Mouse (Mus musculus) MEL (cell line): Measurements from ENCODE around the gene Pdzd9. TPM values are rescaled to one million over a fixed set of nuclear protein-coding genes. Genes with fewer than 3 reads are reported as not detected.

ENCODE experiments used
- DNase-seq: peaks from one replicate; pipeline ENCODE4 v3.0.0; 2011; ENCODE audit warnings: low read depth, low spot score
- H3K27ac ChIP-seq: 2 replicates; pipeline ENCODE4 v1.5.1; 2012; ENCODE audit warnings: low read depth, mild to moderate bottlenecking, control low read depth, low read length, moderate library complexity; ENCODE audit not compliant: control insufficient read depth
- H3K27me3 ChIP-seq, 2 experiments: fragments of 150-350 bp in 1 of 2; sonication (generic) in 1 of 2; 2 replicates each; pipeline ENCODE4 v1.6.1; 2012; ENCODE audit warnings: low read length in 2 of 2, mild to moderate bottlenecking in 2 of 2, improper control_type of control experiment in 1 of 2, moderate library complexity in 1 of 2; ENCODE audit not compliant: insufficient read depth in 2 of 2, control insufficient read depth in 1 of 2
- H3K36me3 ChIP-seq, 2 experiments: 2 replicates each; pipeline ENCODE4 v1.6.1; 2012 to 2014; ENCODE audit warnings: low read length in 2 of 2, improper control_type of control experiment in 1 of 2, inconsistent platforms in 1 of 2, mild to moderate bottlenecking in 1 of 2; ENCODE audit not compliant: insufficient read depth in 2 of 2, control insufficient read depth in 1 of 2
- H3K4me1 ChIP-seq, 2 experiments: fragments of 150-350 bp in 1 of 2; sonication (generic) in 1 of 2; 2 replicates each; pipeline ENCODE4 v1.6.1; 2012; ENCODE audit warnings: low read length in 2 of 2, improper control_type of control experiment in 1 of 2, mild to moderate bottlenecking in 1 of 2; ENCODE audit not compliant: insufficient read depth in 2 of 2, control insufficient read depth in 1 of 2
- H3K4me3 ChIP-seq, 2 experiments: fragments of 150-350 bp in 1 of 2; sonication (generic) in 1 of 2; 2 replicates each; pipeline ENCODE4 v1.5.1; 2012; ENCODE audit warnings: low read depth in 2 of 2, low read length in 2 of 2, mild to moderate bottlenecking in 2 of 2, moderate library complexity in 2 of 2, control low read depth in 1 of 2, improper control_type of control experiment in 1 of 2; ENCODE audit not compliant: control insufficient read depth in 1 of 2, insufficient read depth in 1 of 2
- H3K79me2 ChIP-seq: 2 replicates; pipeline ENCODE4 v1.6.1; 2012; ENCODE audit warnings: mild to moderate bottlenecking, low read length, moderate library complexity; ENCODE audit not compliant: control insufficient read depth, poor library complexity, insufficient read depth
- H3K9ac ChIP-seq: 2 replicates; pipeline ENCODE4 v1.6.1; 2012; ENCODE audit warnings: low read depth, mild to moderate bottlenecking, control low read depth, low read length, moderate library complexity; ENCODE audit not compliant: control insufficient read depth, poor library complexity, severe bottlenecking
- H3K9me3 ChIP-seq: fragments of 150-350 bp; sonication (generic); replicated peaks from 2 replicates; pipeline ENCODE4 v1.6.1; 2012; ENCODE audit warnings: mild to moderate bottlenecking, low read length, improper control_type of control experiment, moderate library complexity; ENCODE audit not compliant: insufficient read depth
- BHLHE40 ChIP-seq: IDR thresholded peaks from 2 replicates; pipeline ENCODE4 v1.6.1; 2012; ENCODE audit warnings: low read depth, mild to moderate bottlenecking, inconsistent platforms, low read length, improper control_type of control experiment, borderline replicate concordance
- CHD1 ChIP-seq: IDR thresholded peaks from 2 replicates; pipeline ENCODE4 v1.6.1; 2012; ENCODE audit warnings: low read depth, mild to moderate bottlenecking, inconsistent platforms, low read length, improper control_type of control experiment
- CTCF ChIP-seq, 3 experiments: IDR thresholded peaks in 2 of 3; conservative IDR thresholded peaks in 1 of 3; 2 replicates each; pipeline ENCODE4 v1.5.1; 2011 to 2012; ENCODE audit warnings: low read length in 3 of 3, low read depth in 2 of 3, mild to moderate bottlenecking in 2 of 3, improper control_type of control experiment in 1 of 3, inconsistent platforms in 1 of 3, mixed read lengths in 1 of 3, moderate library complexity in 1 of 3; ENCODE audit not compliant: control insufficient read depth in 1 of 3, insufficient read depth in 1 of 3, poor library complexity in 1 of 3, severe bottlenecking in 1 of 3
- E2F4 ChIP-seq: IDR thresholded peaks from 2 replicates; pipeline ENCODE4 v1.6.1; 2011; ENCODE audit warnings: low read depth, low read length, improper control_type of control experiment, borderline replicate concordance
- ELF1 ChIP-seq: IDR thresholded peaks from 2 replicates; pipeline ENCODE4 v1.6.1; 2014; ENCODE audit warnings: low read depth, mild to moderate bottlenecking, inconsistent platforms, low read length, improper control_type of control experiment, moderate library complexity
- EP300 ChIP-seq, 2 experiments: IDR thresholded peaks; 2 replicates each; pipeline ENCODE4 v1.6.1; 2011; ENCODE audit warnings: improper control_type of control experiment in 2 of 2, low read length in 2 of 2, low read depth in 1 of 2, mild to moderate bottlenecking in 1 of 2
- ETS1 ChIP-seq: IDR thresholded peaks from 2 replicates; pipeline ENCODE4 v1.6.1; 2012; ENCODE audit warnings: low read depth, mild to moderate bottlenecking, inconsistent platforms, low read length, improper control_type of control experiment, moderate library complexity
- GABPA ChIP-seq: IDR thresholded peaks from 2 replicates; pipeline ENCODE4 v1.6.1; 2012; ENCODE audit warnings: low read depth, mild to moderate bottlenecking, inconsistent platforms, low read length, improper control_type of control experiment, moderate library complexity
- GATA1 ChIP-seq: IDR thresholded peaks from 2 replicates; pipeline ENCODE4 v1.6.1; 2011; ENCODE audit warnings: low read depth, low read length, improper control_type of control experiment
- HCFC1 ChIP-seq: IDR thresholded peaks from 2 replicates; pipeline ENCODE4 v1.6.1; 2012; ENCODE audit warnings: low read depth, mild to moderate bottlenecking, inconsistent platforms, low read length, improper control_type of control experiment, moderate library complexity
- KAT2A ChIP-seq: conservative IDR thresholded peaks from 2 replicates; pipeline ENCODE4 v1.6.1; 2012; ENCODE audit warnings: low read depth, low read length, improper control_type of control experiment, inconsistent platforms
- MAFK ChIP-seq: IDR thresholded peaks from 2 replicates; pipeline ENCODE4 v1.6.1; 2011; ENCODE audit warnings: low read depth, mild to moderate bottlenecking, low read length, improper control_type of control experiment, borderline replicate concordance
- MAX ChIP-seq: IDR thresholded peaks from 2 replicates; pipeline ENCODE4 v1.6.1; 2011; ENCODE audit warnings: low read length, improper control_type of control experiment
- MAZ ChIP-seq: IDR thresholded peaks from 2 replicates; pipeline ENCODE4 v1.6.1; 2012; ENCODE audit warnings: low read depth, mild to moderate bottlenecking, inconsistent platforms, low read length, improper control_type of control experiment
- MEF2A ChIP-seq: IDR thresholded peaks from 2 replicates; pipeline ENCODE4 v1.6.1; 2014; ENCODE audit warnings: low read depth, mild to moderate bottlenecking, inconsistent platforms, low read length, improper control_type of control experiment; ENCODE audit not compliant: poor library complexity, insufficient replicate concordance, severe bottlenecking; ENCODE audit errors: extremely low read depth
- MXI1 ChIP-seq: IDR thresholded peaks from 2 replicates; pipeline ENCODE4 v1.6.1; 2011; ENCODE audit warnings: mild to moderate bottlenecking, low read depth, low read length, improper control_type of control experiment
- MYB ChIP-seq: IDR thresholded peaks from 2 replicates; pipeline ENCODE4 v1.6.1; 2011; ENCODE audit warnings: mild to moderate bottlenecking, low read depth, low read length, improper control_type of control experiment
- MYC ChIP-seq: IDR thresholded peaks from 2 replicates; pipeline ENCODE4 v1.6.1; 2011; ENCODE audit warnings: low read depth, mild to moderate bottlenecking, low read length, improper control_type of control experiment, moderate library complexity
- POLR2A ChIP-seq, 2 experiments: IDR thresholded peaks; 2 replicates each; pipeline ENCODE4 v1.6.1; 2011 to 2012; ENCODE audit warnings: low read length in 2 of 2, mild to moderate bottlenecking in 2 of 2, control low read depth in 1 of 2, improper control_type of control experiment in 1 of 2, low read depth in 1 of 2, moderate library complexity in 1 of 2; ENCODE audit not compliant: control insufficient read depth in 1 of 2, insufficient read depth in 1 of 2, poor library complexity in 1 of 2
- POLR2AphosphoS5 ChIP-seq: IDR thresholded peaks from 2 replicates; pipeline ENCODE4 v1.6.1; 2012; ENCODE audit warnings: low read depth, borderline replicate concordance, mild to moderate bottlenecking, inconsistent platforms, low read length, moderate library complexity, mixed read lengths
- RAD21 ChIP-seq: IDR thresholded peaks from 2 replicates; pipeline ENCODE4 v1.6.1; 2011; ENCODE audit warnings: mild to moderate bottlenecking, low read depth, low read length, improper control_type of control experiment
- RCOR1 ChIP-seq: IDR thresholded peaks from 2 replicates; pipeline ENCODE4 v1.6.1; 2012; ENCODE audit warnings: low read depth, mild to moderate bottlenecking, inconsistent platforms, low read length, improper control_type of control experiment
- SIN3A ChIP-seq: IDR thresholded peaks from 2 replicates; pipeline ENCODE4 v1.6.1; 2012; ENCODE audit warnings: low read length, improper control_type of control experiment, inconsistent platforms
- TAL1 ChIP-seq: IDR thresholded peaks from 2 replicates; pipeline ENCODE4 v1.6.1; 2012; ENCODE audit warnings: mild to moderate bottlenecking, inconsistent platforms, low read length, moderate library complexity, mixed read lengths
- TBP ChIP-seq: IDR thresholded peaks from 2 replicates; pipeline ENCODE4 v1.8.0; 2011; ENCODE audit warnings: low read depth, low read length, improper control_type of control experiment
- TCF12 ChIP-seq: IDR thresholded peaks from 2 replicates; pipeline ENCODE4 v1.6.1; 2014; ENCODE audit warnings: low read depth, mild to moderate bottlenecking, inconsistent platforms, low read length, improper control_type of control experiment, moderate library complexity
- UBTF ChIP-seq: IDR thresholded peaks from 2 replicates; pipeline ENCODE4 v1.6.1; 2012; ENCODE audit warnings: low read depth, mild to moderate bottlenecking, inconsistent platforms, low read length, improper control_type of control experiment, moderate library complexity, borderline replicate concordance; ENCODE audit not compliant: insufficient read depth
- USF1 ChIP-seq: IDR thresholded peaks from 2 replicates; pipeline ENCODE4 v1.6.1; 2014; ENCODE audit warnings: low read depth, mild to moderate bottlenecking, inconsistent platforms, low read length, improper control_type of control experiment, moderate library complexity
- ZKSCAN1 ChIP-seq: IDR thresholded peaks from 2 replicates; pipeline ENCODE4 v1.6.1; 2012; ENCODE audit warnings: low read depth, mild to moderate bottlenecking, inconsistent platforms, low read length, improper control_type of control experiment, moderate library complexity
- ZMIZ1 ChIP-seq: IDR thresholded peaks from 2 replicates; pipeline ENCODE4 v1.6.1; 2012; ENCODE audit warnings: low read depth, mild to moderate bottlenecking, inconsistent platforms, low read length, improper control_type of control experiment, moderate library complexity
- ZNF384 ChIP-seq: IDR thresholded peaks from 2 replicates; pipeline ENCODE4 v1.6.1; 2012; ENCODE audit warnings: low read depth, mild to moderate bottlenecking, inconsistent platforms, low read length, improper control_type of control experiment
- polyA plus RNA-seq, 2 experiments: library from polyadenylated mRNA; stranded (reverse) in 1 of 2; unstranded in 1 of 2; fragments of >175 nt in 1 of 2; fragments of >200 nt in 1 of 2; gene quantifications; 2 replicates each; pipeline versions ENCODE4 v1.2.1 to v1.2.4; 2012; ENCODE audit warnings: low replicate concordance in 2 of 2, low read depth in 1 of 2; ENCODE audit not compliant: insufficient read length in 2 of 2, insufficient read depth in 1 of 2, missing spikeins in 1 of 2
- total RNA-seq: library from RNA; depleted of rRNA; stranded (reverse); fragments of 300-350 nt; gene quantifications from 2 replicates; pipeline ENCODE4 v1.2.3, GENCODE M21; 2012

Gene Pdzd9
- total and polyA plus RNA-seq, 3 experiments = 0.31 to 0.92 TPM; not detected in 1

DNA sequence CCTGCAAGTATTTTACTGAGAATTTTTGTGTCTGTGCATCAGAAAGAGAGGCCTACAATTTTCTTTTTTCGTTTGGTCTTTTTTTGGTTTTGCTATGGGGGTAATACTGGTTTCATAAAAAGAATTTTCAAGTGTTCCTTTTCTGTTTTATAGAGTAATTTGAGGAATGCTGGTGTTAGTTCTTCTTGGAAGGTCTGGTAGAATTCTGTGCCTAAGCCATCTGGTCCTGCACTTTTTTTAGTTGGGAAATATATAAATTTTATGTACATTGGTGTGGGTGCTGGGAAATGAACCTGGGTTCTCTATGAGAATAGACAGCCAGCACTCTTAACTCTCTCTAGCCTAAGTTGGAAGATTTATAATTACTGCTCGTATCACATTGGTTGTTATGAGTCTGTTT, 41.9 kb upstream of the Pdzd9 start:
- TF ChIP-seq MAZ (no peak), RAD21 (no peak), MEF2A (no peak), HCFC1 (no peak), POLR2AphosphoS5 (no peak), RCOR1 (no peak), UBTF (no peak), TAL1 (no peak), BHLHE40 (no peak), KAT2A (no peak), ZMIZ1 (no peak), TCF12 (no peak), POLR2A (IDR thresholded peaks at IDR 0.05; ENCODE audit: control insufficient read depth in 1 of 2, insufficient read depth in 1 of 2, low read depth in 1 of 2, low read length in 2 of 2, poor library complexity in 1 of 2) (no peak), MYC (no peak), MAX (no peak), ZKSCAN1 (no peak), MAFK (no peak), ELF1 (no peak)
- Histone ChIP-seq H3K9ac (no peak overlapping the region), H3K36me3 (peaks cover 2 to 28% of the 10 kb centered on the region in 2 experiments; a peak in 3 of 4 replicates), H3K4me1 (peaks cover 0 to 6% of the 10 kb centered on the region in 2 experiments), H3K4me3 (no peak overlapping the region), H3K27ac (no peak overlapping the region), H3K27me3 (no peaks in the 10 kb centered on the region), H3K9me3 (no peaks in the 10 kb centered on the region), H3K79me2 (peaks cover 28% of the 10 kb centered on the region)
- DNase-seq = no peak

DNA sequence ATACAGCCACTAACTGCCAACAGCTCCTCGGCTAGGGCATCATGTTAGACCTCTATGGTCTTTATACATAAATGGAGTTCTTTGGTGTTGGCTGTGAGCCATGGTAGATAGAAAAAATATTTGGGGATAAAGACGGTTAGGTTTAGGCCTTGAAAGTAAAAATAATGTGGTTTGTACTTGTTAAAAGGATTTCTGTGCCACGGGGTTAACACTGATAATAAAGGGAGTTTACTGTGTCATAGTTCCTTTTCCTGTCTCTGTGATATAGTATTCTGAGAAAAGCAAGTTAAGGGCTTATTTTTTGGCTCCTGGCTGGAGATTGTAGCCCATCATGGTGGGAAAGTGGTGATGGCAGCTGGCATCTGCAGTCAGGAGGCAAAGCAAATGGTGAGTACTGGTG, 33.7 kb upstream of the Pdzd9 start:
- peak; percentile 79 for DNase-seq
- Histone ChIP-seq H3K9ac (peak overlapping the region; percentile 13; the same call in 1 of the 2 replicates), H3K36me3 (peaks cover 0 to 41% of the 10 kb centered on the region in 2 experiments), H3K4me1 (peaks cover 27% of the 10 kb centered on the region in 2 experiments), H3K4me3 (no peak overlapping the region), H3K9me3 (no peaks in the 10 kb centered on the region), H3K27me3 (no peaks in the 10 kb centered on the region), H3K79me2 (peaks cover 20% of the 10 kb centered on the region), H3K27ac (peak overlapping the region; percentile 78)
- TF ChIP-seq HCFC1 = no peak
- peak; percentile 80 to 89 for TF ChIP-seq EP300 (IDR thresholded peaks at IDR 0.05; ENCODE audit: low read depth in 1 of 2, low read length in 2 of 2)
- no peak for TF ChIP-seq CTCF (IDR thresholded peaks at IDR 0.05 in 2 of 3, conservative IDR thresholded peaks at IDR 0.05 in 1 of 3; ENCODE audit: control insufficient read depth in 1 of 3, insufficient read depth in 1 of 3, low read depth in 2 of 3, low read length in 3 of 3, poor library complexity in 1 of 3, severe bottlenecking in 1 of 3)
- no peak for TF ChIP-seq CHD1
- TF ChIP-seq MYB = 0 out of 2 replicates have a peak, but pooled peaks have one; percentile 38
- no peak for TF ChIP-seq ZMIZ1
- TF ChIP-seq GABPA = no peak
- TF ChIP-seq TCF12 = peak; percentile 53
- TF ChIP-seq TBP = peak; percentile 74
- TF ChIP-seq ETS1 = peak; percentile 83
- TF ChIP-seq TAL1 = peak; percentile 26
- TF ChIP-seq MYC = peak; percentile 61; the same call in 1 of the 2 replicates
- peak; percentile 56; the same call in 1 of the 2 replicates for TF ChIP-seq MXI1
- TF ChIP-seq POLR2A (IDR thresholded peaks at IDR 0.05; ENCODE audit: control insufficient read depth in 1 of 2, insufficient read depth in 1 of 2, low read depth in 1 of 2, low read length in 2 of 2, poor library complexity in 1 of 2) = no peak
- TF ChIP-seq E2F4 = no peak
- peak; percentile 83 for TF ChIP-seq SIN3A
- TF ChIP-seq BHLHE40 = peak; percentile 53; the same call in 1 of the 2 replicates
- peak; percentile 84 for TF ChIP-seq ZNF384
- TF ChIP-seq USF1 = peak; percentile 42; the same call in 1 of the 2 replicates
- TF ChIP-seq RCOR1 = peak; percentile 97
- TF ChIP-seq GATA1 = peak; percentile 77
